Mouse (Mus musculus) MEL (cell line): Measurements from ENCODE around the gene Upp2. TPM values are rescaled to one million over a fixed set of nuclear protein-coding genes. Genes with fewer than 3 reads are reported as not detected.

Experiments
- DNase-seq: peaks from one replicate; pipeline ENCODE4 v3.0.0; 2011; ENCODE audit warnings: low read depth, low spot score
- H3K27ac ChIP-seq: 2 replicates; pipeline ENCODE4 v1.5.1; 2012; ENCODE audit warnings: low read depth, mild to moderate bottlenecking, control low read depth, low read length, moderate library complexity; ENCODE audit not compliant: control insufficient read depth
- H3K27me3 ChIP-seq, 2 experiments: fragments of 150-350 bp in 1 of 2; sonication (generic) in 1 of 2; 2 replicates each; pipeline ENCODE4 v1.6.1; 2012; ENCODE audit warnings: low read length in 2 of 2, mild to moderate bottlenecking in 2 of 2, improper control_type of control experiment in 1 of 2, moderate library complexity in 1 of 2; ENCODE audit not compliant: insufficient read depth in 2 of 2, control insufficient read depth in 1 of 2
- H3K36me3 ChIP-seq, 2 experiments: 2 replicates each; pipeline ENCODE4 v1.6.1; 2012 to 2014; ENCODE audit warnings: low read length in 2 of 2, improper control_type of control experiment in 1 of 2, inconsistent platforms in 1 of 2, mild to moderate bottlenecking in 1 of 2; ENCODE audit not compliant: insufficient read depth in 2 of 2, control insufficient read depth in 1 of 2
- H3K4me1 ChIP-seq, 2 experiments: fragments of 150-350 bp in 1 of 2; sonication (generic) in 1 of 2; 2 replicates each; pipeline ENCODE4 v1.6.1; 2012; ENCODE audit warnings: low read length in 2 of 2, improper control_type of control experiment in 1 of 2, mild to moderate bottlenecking in 1 of 2; ENCODE audit not compliant: insufficient read depth in 2 of 2, control insufficient read depth in 1 of 2
- H3K4me3 ChIP-seq, 2 experiments: fragments of 150-350 bp in 1 of 2; sonication (generic) in 1 of 2; 2 replicates each; pipeline ENCODE4 v1.5.1; 2012; ENCODE audit warnings: low read depth in 2 of 2, low read length in 2 of 2, mild to moderate bottlenecking in 2 of 2, moderate library complexity in 2 of 2, control low read depth in 1 of 2, improper control_type of control experiment in 1 of 2; ENCODE audit not compliant: control insufficient read depth in 1 of 2, insufficient read depth in 1 of 2
- H3K79me2 ChIP-seq: 2 replicates; pipeline ENCODE4 v1.6.1; 2012; ENCODE audit warnings: mild to moderate bottlenecking, low read length, moderate library complexity; ENCODE audit not compliant: control insufficient read depth, poor library complexity, insufficient read depth
- H3K9ac ChIP-seq: 2 replicates; pipeline ENCODE4 v1.6.1; 2012; ENCODE audit warnings: low read depth, mild to moderate bottlenecking, control low read depth, low read length, moderate library complexity; ENCODE audit not compliant: control insufficient read depth, poor library complexity, severe bottlenecking
- H3K9me3 ChIP-seq: fragments of 150-350 bp; sonication (generic); replicated peaks from 2 replicates; pipeline ENCODE4 v1.6.1; 2012; ENCODE audit warnings: mild to moderate bottlenecking, low read length, improper control_type of control experiment, moderate library complexity; ENCODE audit not compliant: insufficient read depth
- CHD1 ChIP-seq: IDR thresholded peaks from 2 replicates; pipeline ENCODE4 v1.6.1; 2012; ENCODE audit warnings: low read depth, mild to moderate bottlenecking, inconsistent platforms, low read length, improper control_type of control experiment
- CTCF ChIP-seq, 3 experiments: IDR thresholded peaks in 2 of 3; conservative IDR thresholded peaks in 1 of 3; 2 replicates each; pipeline ENCODE4 v1.5.1; 2011 to 2012; ENCODE audit warnings: low read length in 3 of 3, low read depth in 2 of 3, mild to moderate bottlenecking in 2 of 3, improper control_type of control experiment in 1 of 3, inconsistent platforms in 1 of 3, mixed read lengths in 1 of 3, moderate library complexity in 1 of 3; ENCODE audit not compliant: control insufficient read depth in 1 of 3, insufficient read depth in 1 of 3, poor library complexity in 1 of 3, severe bottlenecking in 1 of 3
- EP300 ChIP-seq, 2 experiments: IDR thresholded peaks; 2 replicates each; pipeline ENCODE4 v1.6.1; 2011; ENCODE audit warnings: improper control_type of control experiment in 2 of 2, low read length in 2 of 2, low read depth in 1 of 2, mild to moderate bottlenecking in 1 of 2
- ETS1 ChIP-seq: IDR thresholded peaks from 2 replicates; pipeline ENCODE4 v1.6.1; 2012; ENCODE audit warnings: low read depth, mild to moderate bottlenecking, inconsistent platforms, low read length, improper control_type of control experiment, moderate library complexity
- GATA1 ChIP-seq: IDR thresholded peaks from 2 replicates; pipeline ENCODE4 v1.6.1; 2011; ENCODE audit warnings: low read depth, low read length, improper control_type of control experiment
- HCFC1 ChIP-seq: IDR thresholded peaks from 2 replicates; pipeline ENCODE4 v1.6.1; 2012; ENCODE audit warnings: low read depth, mild to moderate bottlenecking, inconsistent platforms, low read length, improper control_type of control experiment, moderate library complexity
- KAT2A ChIP-seq: conservative IDR thresholded peaks from 2 replicates; pipeline ENCODE4 v1.6.1; 2012; ENCODE audit warnings: low read depth, low read length, improper control_type of control experiment, inconsistent platforms
- MAFK ChIP-seq: IDR thresholded peaks from 2 replicates; pipeline ENCODE4 v1.6.1; 2011; ENCODE audit warnings: low read depth, mild to moderate bottlenecking, low read length, improper control_type of control experiment, borderline replicate concordance
- MYC ChIP-seq: IDR thresholded peaks from 2 replicates; pipeline ENCODE4 v1.6.1; 2011; ENCODE audit warnings: low read depth, mild to moderate bottlenecking, low read length, improper control_type of control experiment, moderate library complexity
- NRF1 ChIP-seq: IDR thresholded peaks from 2 replicates; pipeline ENCODE4 v1.6.1; 2014; ENCODE audit warnings: low read depth, mild to moderate bottlenecking, inconsistent platforms, low read length, improper control_type of control experiment, moderate library complexity; ENCODE audit not compliant: poor library complexity, insufficient read depth, severe bottlenecking
- RAD21 ChIP-seq: IDR thresholded peaks from 2 replicates; pipeline ENCODE4 v1.6.1; 2011; ENCODE audit warnings: mild to moderate bottlenecking, low read depth, low read length, improper control_type of control experiment
- RCOR1 ChIP-seq: IDR thresholded peaks from 2 replicates; pipeline ENCODE4 v1.6.1; 2012; ENCODE audit warnings: low read depth, mild to moderate bottlenecking, inconsistent platforms, low read length, improper control_type of control experiment
- SIN3A ChIP-seq: IDR thresholded peaks from 2 replicates; pipeline ENCODE4 v1.6.1; 2012; ENCODE audit warnings: low read length, improper control_type of control experiment, inconsistent platforms
- TAL1 ChIP-seq: IDR thresholded peaks from 2 replicates; pipeline ENCODE4 v1.6.1; 2012; ENCODE audit warnings: mild to moderate bottlenecking, inconsistent platforms, low read length, moderate library complexity, mixed read lengths
- TBP ChIP-seq: IDR thresholded peaks from 2 replicates; pipeline ENCODE4 v1.8.0; 2011; ENCODE audit warnings: low read depth, low read length, improper control_type of control experiment
- TCF12 ChIP-seq: IDR thresholded peaks from 2 replicates; pipeline ENCODE4 v1.6.1; 2014; ENCODE audit warnings: low read depth, mild to moderate bottlenecking, inconsistent platforms, low read length, improper control_type of control experiment, moderate library complexity
- UBTF ChIP-seq: IDR thresholded peaks from 2 replicates; pipeline ENCODE4 v1.6.1; 2012; ENCODE audit warnings: low read depth, mild to moderate bottlenecking, inconsistent platforms, low read length, improper control_type of control experiment, moderate library complexity, borderline replicate concordance; ENCODE audit not compliant: insufficient read depth
- USF1 ChIP-seq: IDR thresholded peaks from 2 replicates; pipeline ENCODE4 v1.6.1; 2014; ENCODE audit warnings: low read depth, mild to moderate bottlenecking, inconsistent platforms, low read length, improper control_type of control experiment, moderate library complexity
- ZMIZ1 ChIP-seq: IDR thresholded peaks from 2 replicates; pipeline ENCODE4 v1.6.1; 2012; ENCODE audit warnings: low read depth, mild to moderate bottlenecking, inconsistent platforms, low read length, improper control_type of control experiment, moderate library complexity
- ZNF384 ChIP-seq: IDR thresholded peaks from 2 replicates; pipeline ENCODE4 v1.6.1; 2012; ENCODE audit warnings: low read depth, mild to moderate bottlenecking, inconsistent platforms, low read length, improper control_type of control experiment
- polyA plus RNA-seq, 2 experiments: library from polyadenylated mRNA; stranded (reverse) in 1 of 2; unstranded in 1 of 2; fragments of >175 nt in 1 of 2; fragments of >200 nt in 1 of 2; gene quantifications; 2 replicates each; pipeline versions ENCODE4 v1.2.1 to v1.2.4; 2012; ENCODE audit warnings: low replicate concordance in 2 of 2, low read depth in 1 of 2; ENCODE audit not compliant: insufficient read length in 2 of 2, insufficient read depth in 1 of 2, missing spikeins in 1 of 2
- total RNA-seq: library from RNA; depleted of rRNA; stranded (reverse); fragments of 300-350 nt; gene quantifications from 2 replicates; pipeline ENCODE4 v1.2.3, GENCODE M21; 2012

The Upp2 gene
- total and polyA plus RNA-seq, 3 experiments: not detected

- H3K36me3 ChIP-seq: no peaks in the 10 kb centered on the region
- TF ChIP-seq HCFC1 (no peak), ZNF384 (no peak), ZMIZ1 (no peak), SIN3A (no peak), TBP (no peak), USF1 (no peak), TCF12 (no peak), NRF1 (no peak), RAD21 (no peak), GATA1 (no peak), TAL1 (no peak), MAFK (no peak), CTCF (IDR thresholded peaks at IDR 0.05 in 2 of 3, conservative IDR thresholded peaks at IDR 0.05 in 1 of 3; ENCODE audit: control insufficient read depth in 1 of 3, insufficient read depth in 1 of 3, low read depth in 2 of 3, low read length in 3 of 3, poor library complexity in 1 of 3, severe bottlenecking in 1 of 3) (no peak), ETS1 (no peak), UBTF (no peak), KAT2A (no peak), CHD1 (no peak), MYC (no peak), RCOR1 (no peak)
- TF ChIP-seq, all 39 proteins: peak for 0
- Histone ChIP-seq H3K27me3 (no peaks in the 10 kb centered on the region), H3K27ac (no peak overlapping the region), H3K9ac (no peak overlapping the region), H3K79me2 (no peaks in the 10 kb centered on the region), H3K4me3 (no peak overlapping the region), H3K9me3 (no peaks in the 10 kb centered on the region), H3K4me1 (no peaks in the 10 kb centered on the region)
- no peak for DNase-seq
These were observed 143.1 kb downstream of the Upp2 start for GRCm38 (mm10) chr2:58710234-58710633.

DNA sequence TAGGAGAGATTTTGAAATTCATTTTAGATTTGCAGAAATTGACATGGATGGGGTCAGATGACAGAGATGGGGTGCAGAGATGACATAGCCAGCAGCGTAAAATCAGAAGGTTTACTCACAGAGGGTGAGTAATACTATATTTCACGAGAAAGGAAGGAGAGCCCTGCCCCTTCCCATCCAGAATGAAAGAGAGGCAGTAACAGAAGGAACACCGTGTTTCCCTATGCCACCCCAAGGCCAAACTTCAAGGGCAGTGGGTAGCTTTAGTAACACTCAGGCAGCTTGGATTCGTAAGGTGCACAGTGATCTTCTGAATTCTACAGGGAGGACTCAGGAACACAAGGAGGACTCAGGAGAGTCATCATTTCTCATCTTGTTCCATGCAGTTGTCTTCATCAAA is 144.0 kb downstream of the Upp2 start:
- Histone ChIP-seq H3K9ac (no peak overlapping the region), H3K9me3 (no peaks in the 10 kb centered on the region), H3K4me1 (no peaks in the 10 kb centered on the region), H3K4me3 (no peak overlapping the region), H3K79me2 (no peaks in the 10 kb centered on the region), H3K27me3 (no peaks in the 10 kb centered on the region), H3K27ac (no peak overlapping the region), H3K36me3 (no peaks in the 10 kb centered on the region)
- TF ChIP-seq NRF1 (no peak), ZNF384 (no peak), EP300 (IDR thresholded peaks at IDR 0.05; ENCODE audit: low read depth in 1 of 2, low read length in 2 of 2) (no peak)
- DNase-seq: no peak
